Mouse (Mus musculus) liver, embryonic 14.5 days (tissue): ENCODE measurements at regions not wholly inside any gene's neighbourhood (a gene's known extent, or its start where the extent isn't known, plus 50 kb on each side); places are given as distances from the start of the nearest gene placed in this dataset.

Experiments
- CTCF ChIP-seq: IDR thresholded peaks from 2 replicates; pipeline ENCODE4 v1.5.1; 2016; ENCODE audit warnings: antibody characterized with exemption, low read depth, control low read depth
- EP300 ChIP-seq: IDR thresholded peaks from 2 replicates; pipeline ENCODE4 v1.6.1; 2016; ENCODE audit warnings: antibody characterized with exemption, low read depth

DNA sequence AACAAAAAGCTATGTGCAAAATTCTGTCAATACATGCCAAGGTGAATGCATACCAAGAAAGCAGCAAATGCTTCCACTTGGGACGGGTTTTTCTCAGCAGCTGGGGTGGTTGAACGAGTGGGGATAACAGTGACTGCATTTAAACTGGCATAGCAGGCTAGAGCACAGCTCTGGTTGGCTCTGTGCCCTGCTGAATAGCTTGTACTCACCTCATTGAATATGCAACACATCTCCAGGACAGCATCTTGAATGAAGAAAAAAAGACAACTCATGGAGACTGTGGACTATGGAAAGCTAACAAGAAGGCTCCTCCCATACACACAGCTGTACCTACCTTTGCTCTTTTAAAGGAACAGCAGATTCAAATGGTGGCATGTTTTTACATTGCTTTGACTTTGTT, 111.2 kb upstream of the Fbxo33 start:
- TF ChIP-seq EP300 (no peak), CTCF (no peak)
